Mouse (Mus musculus) gastrocnemius, adult 18-20 months (tissue): ENCODE measurements around the gene Birc2. TPM values are rescaled to one million over a fixed set of nuclear protein-coding genes. Genes with fewer than 3 reads are reported as not detected.
A peak's percentile ranks its signal among the peaks of the same experiment; 100 is the strongest.

Experiments used
- DNase-seq: peaks from one replicate; pipeline ENCODE4 v3.0.0; 2021; ENCODE audit warnings: low spot score
- total RNA-seq, 2 experiments: library from RNA; stranded (reverse); gene quantifications; 2 replicates each; pipeline ENCODE4 v1.2.3; 2021

The Birc2 gene
- total RNA-seq, 2 experiments from 2014 or later, result 17.5 to 21.1 TPM

DNA sequence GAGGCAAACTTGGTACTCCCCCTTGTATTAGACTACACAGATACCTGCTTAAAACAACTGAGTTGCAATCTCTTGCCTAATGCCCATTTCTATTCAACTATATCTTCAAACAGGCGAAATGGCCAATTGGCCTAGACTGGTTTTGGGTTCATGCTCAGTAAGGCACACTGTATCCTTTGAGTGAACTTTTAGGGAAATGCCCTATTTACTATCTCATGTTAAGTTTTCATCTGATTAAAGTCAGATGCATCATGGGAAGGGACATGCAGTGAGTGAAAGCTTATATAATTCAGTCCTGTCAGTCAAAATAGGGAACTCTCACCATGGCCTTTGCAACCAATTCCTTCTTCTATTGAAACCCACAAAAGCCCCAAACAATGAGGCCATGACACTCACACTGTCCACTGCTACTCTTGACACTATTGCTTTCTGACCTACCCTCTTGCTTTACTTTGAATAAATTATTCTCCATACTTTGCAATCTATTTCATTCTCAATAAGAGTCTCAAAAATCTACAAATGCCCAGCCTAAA, 9.9 kb upstream of the Birc2 start:
- DNase-seq, result no peak

DNA sequence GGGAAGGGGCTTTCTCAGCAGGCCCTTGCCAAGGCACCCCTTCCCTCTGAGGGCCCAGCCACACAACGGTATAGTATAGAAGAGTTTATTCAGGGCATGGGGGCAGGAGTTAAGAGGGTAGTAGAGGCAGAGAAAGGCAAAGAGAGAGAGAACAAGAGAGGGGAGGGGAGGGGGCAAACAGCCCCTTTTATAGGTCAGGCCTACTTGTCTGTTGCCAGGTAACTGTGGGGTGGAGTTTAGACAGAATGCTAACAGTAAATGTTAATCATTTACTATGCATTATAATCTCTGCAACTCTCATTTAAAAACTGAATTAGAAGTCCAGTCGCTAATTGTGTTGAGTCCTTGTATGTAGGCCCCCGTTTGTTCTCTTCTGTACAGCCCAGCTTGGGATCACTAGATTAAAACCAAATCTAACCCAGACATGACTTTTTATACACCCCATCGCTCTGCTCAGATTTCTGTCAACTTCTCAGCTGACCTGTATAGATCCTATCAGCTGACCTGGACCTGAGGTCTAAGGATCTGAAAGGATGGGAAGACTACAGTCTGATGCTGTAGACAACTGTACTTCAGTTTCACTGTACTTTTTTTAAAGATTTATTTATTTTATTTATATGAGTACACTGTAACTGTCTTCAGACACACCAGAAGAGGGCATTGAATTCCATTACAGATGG, 8.5 kb upstream of the Birc2 start:
- no peak for DNase-seq

DNA sequence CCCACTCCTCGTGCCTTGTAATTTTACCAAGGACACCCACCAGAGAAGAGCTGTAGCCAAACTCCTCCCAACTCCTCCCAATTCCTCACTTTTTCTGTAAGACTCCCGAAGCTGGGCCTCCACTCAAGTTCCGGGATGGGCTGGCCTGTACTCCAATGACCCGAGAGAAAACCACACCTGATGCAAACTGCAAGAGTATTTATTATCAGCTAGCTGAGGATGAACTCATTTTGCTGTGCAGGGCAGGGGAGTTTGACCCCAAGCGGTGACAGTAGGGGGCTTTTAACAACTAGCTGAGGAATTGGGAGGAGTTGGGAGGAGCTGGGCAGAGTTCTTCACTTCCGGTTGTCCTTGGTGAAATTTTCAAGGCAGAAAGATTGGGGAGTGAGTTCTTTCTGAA, 4.4 kb upstream of the Birc2 start:
- no peak for DNase-seq

DNA sequence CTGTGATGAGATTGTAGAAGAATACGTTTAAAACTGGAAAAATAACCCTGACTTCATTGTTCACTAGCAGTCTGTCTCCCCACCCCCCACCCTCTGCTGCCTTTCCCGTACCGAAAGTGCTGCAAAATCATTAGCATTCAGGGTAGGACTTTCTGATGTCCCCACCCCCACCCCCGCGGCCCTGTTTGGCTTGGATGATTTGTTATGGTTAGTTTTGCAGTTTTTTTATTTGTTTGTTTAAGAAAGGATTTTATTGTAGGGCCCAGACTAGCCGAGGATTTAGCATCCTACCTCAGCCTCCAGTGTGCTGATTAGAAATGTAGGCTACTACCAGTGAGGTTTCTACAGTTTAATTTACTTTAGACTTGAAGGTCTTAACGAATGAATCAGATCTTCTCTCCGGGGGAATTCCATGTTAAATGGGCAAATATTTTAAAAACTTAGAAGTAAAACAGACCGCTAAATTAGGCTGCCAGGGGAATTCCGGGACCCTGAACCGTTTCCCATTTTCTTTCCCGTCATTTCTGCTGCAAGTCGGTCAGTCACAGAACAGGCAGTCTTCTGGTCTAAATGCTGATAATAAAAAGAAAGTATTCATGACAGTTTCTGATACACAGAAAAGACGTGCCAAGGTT, 1.1 kb upstream of the Birc2 start:
- DNase-seq, result no peak

DNA sequence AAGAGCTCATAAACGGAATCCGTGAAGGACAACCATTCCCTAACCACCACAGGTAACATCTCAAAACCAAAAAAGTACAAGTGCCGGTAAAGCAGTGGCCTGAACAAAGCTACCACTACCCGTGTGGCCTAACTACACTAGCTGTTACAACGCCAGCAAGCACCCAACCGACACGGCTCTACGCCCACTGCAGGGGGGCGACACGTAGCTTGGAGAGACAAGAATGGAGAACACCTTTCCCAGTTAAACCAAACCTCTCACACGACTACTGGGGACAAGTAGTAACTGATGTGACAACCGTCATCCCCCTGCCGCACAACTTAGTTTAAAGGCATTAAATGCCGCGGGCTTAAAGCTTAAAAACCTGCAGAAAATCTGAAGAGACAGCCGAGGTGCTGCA, 533 bp downstream of the Birc2 start:
- DNase-seq, result peak; percentile 24

DNA sequence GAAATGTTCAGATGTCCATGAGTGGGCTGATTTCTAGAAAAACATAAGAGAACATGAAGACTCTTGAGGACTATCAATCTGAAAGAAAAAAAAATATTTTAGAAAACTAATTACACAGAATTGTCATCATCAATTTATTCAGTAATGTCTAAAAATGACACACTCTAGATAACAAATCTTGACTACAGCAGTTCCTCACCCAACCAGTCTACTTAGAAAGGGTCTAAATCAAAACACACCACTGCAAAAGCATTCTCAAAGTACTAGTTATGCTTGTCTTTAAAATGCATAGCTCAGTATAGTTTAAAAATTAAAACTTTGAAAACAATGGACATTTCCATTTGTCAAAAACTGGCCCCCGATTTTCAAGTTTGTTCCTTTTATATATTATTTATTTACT, 1.6 kb downstream of the Birc2 start:
- DNase-seq, result no peak

DNA sequence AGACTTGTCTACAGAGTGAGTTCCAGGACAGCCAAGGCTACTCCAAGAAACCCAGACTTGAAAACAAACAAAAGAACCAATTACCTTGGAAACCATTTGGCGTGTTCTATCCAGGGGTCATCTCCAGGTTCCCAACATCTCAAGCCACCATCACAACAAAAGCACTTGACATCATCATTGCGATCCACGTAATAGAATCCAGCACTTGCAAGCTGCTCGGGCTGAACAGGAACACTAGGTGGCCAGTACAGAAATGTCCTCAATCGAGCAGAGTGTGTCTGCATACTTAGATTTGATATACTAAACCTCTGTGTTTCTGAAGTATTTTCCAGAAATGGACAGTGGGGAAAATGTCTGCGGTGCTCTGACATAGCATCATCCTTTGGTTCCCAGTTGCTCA, 3.4 kb downstream of the Birc2 start:
- no peak for DNase-seq

DNA sequence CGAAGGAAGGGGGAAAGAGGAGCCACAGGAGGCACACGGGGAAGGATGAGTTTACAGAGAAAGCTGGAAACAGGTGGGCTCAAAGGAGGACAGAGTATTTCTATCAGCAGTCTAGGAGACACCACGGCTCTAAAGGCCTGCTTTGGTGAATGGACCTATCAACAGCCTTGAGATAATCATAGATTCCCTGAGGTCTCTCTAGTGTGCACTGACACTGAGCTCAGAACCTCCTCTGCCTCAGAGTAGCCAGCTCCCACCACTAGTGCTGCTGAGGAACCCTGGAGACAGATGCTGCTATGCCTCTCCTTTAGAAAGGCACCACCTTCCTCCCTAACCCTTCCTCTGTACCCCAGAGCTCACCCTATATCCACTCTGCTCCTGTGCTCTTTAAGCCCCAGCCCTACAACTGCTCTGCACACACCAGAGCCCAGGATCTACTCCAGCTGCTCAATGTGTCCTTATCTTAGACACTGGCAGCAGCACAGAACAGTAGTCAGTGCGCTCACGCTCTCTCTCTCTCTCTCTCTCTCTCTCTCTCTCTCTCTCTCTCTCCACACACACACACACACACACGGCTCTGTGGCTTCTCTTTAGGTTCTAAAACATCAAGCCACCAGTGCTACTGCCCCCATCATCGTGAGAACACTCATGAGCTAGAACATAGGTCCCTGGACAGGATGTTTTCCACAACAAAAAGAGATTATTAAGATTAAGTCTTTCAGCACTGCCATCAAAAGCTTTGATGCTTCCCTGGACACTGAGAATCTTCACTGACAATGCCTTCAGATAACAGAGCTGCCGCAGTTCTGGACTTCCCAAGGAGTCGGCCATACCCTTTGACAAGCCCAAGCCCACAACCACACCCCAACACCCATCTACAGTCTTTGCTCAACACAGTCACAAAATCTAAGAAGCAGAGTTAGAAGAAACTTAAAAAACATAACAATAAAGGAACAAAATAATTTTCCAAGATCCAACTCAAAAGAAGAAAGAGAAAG, 7.0 kb downstream of the Birc2 start:
- DNase-seq, result no peak

DNA sequence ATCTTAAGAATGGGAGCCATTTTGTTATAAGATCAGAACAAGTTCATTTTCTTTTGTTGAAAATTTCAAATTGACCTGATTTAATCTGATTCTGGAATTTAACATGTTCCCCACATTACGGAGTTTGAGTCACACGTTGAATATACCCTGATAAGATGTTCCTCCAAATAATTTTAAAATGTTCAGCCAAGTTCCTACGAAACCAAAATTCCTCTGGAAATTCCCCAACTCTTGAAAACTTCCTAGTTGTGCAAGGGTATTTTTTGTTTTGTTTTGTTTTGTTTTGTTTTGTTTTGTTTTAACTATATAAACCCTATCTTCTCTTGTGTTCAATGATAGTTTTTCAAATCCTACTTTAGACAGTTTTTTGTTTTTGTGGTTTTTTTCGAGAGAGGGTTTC, 8.2 kb downstream of the Birc2 start:
- peak; percentile 35 for DNase-seq

DNA sequence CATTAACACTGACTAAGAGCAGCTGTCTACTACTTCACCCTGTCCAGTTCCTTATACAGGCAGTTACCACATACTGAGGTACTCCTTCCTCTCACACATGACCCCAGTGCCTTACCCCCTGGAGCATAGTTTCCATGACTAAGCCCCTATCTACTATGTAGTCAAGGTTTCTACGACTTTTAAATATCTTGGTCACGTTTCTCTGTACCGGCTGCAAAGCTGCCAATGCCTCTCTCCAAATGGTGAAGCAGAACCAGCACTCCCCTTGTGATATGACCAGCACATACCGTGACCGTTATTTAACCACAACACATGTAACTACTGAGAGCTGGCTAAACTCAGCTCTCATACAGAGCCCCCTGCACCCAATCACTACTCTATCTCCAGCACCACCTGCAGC, 11.9 kb downstream of the Birc2 start:
- no peak for DNase-seq

DNA sequence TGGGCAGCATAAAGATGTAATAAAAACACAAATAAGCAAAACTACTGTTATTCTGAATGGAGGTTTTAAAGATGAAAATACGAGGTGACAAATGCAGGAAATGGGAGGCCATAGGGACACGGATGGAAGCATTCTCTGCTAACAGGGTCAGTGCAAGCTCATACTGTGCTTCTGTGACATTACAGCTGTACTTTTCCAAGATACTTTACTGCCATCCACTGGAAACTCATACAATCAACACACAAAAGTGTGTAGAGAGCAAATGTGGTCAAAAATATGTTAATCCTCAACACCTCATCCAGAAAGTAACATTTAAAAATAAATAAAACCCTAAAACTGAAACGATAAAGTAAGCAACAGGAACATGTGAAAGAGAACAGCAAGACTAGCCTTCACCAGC, 14.1 kb downstream of the Birc2 start:
- no peak for DNase-seq

DNA sequence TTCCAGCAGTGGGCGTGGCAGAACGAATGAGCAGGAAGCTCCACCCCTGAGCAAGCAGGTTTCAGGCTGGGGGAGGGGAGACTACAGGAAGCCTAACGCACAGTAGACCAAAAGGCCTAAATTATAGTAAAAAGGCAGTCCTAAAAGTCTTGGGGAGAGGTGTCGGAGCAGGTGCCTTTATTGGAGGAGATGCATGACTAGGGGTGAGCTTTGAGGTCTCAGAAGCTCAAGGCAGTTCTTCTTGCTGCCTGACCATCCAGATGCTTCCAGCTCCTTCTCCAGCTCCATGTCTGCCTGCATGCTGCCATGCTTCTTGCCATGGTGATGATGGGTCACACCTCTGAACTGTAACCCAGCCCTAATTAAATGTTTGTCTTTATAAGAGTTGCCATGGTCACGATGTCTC, 31.8 kb downstream of the Birc2 start:
- no peak for DNase-seq

DNA sequence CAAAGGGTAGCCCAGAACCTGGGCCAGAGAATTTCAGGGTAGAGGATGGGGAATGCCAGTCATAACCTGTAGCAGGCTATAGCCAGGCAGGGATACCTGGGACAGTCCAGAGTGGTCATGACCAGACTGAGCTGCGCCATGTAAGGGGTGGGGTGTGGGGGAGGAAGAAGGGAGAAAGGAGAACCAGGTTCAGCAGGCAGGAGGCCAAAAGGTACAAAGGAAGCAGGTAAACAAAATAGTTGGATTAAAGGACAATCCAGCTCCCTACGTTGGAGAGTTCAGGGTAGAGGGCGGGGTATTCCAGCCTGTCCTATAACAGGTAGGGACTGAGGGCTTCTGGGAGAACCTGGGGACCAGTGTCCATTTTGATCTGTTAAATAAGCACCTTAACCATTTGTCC, 38.3 kb downstream of the Birc2 start:
- no peak for DNase-seq

DNA sequence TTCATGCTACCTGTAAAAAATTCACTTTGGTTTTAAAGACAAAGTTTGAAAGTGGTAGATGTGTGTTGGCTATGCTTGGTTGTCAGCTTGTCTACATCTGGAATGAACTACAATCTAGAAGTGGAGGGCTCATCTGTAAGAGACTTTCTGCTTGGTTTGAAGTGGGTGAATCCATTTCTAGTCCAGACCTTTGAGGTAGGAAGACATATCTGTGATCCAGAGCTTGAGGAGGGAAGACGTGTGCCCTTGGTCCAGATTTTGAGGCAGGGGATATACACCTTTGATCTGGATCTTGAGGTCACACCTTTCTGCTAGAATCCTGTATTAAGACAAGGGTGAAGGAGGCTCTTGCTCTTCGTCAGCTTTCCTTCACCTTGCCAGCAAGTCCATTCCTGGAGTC, 39.3 kb downstream of the Birc2 start:
- DNase-seq, result no peak

DNA sequence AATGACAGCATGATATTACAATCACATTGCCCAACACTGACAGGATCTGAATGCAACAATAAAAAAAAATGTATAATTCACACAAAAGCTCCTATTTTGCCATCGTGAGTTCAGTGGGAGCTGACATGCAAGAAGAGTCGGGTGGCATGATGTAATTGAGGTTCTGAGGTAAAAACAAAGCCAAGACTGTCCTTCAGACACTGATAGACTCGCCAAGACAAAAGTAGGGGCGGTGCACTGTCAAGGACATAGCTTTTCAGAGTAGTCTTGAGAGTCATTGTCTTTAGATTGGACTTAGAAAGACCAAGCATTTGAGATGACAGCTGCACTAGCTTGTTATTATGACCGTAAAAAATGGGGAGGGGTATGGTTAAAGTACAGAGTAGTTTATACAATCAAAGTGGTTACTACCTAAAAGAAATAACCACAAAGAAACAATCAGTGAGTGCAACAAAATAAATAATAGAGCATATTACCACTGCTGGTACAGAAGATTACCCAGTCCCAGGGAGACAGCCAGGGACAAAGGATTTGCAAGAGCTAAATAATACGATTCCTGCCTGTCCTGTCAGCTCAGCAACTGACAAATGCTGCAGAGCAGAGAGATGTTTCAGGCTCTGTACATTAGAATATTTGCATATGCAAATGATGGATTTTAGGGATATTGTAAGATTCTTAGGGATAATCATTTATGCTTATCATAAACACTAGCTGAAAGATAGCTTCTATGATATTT, 40.6 kb downstream of the Birc2 start:
- no peak for DNase-seq

DNA sequence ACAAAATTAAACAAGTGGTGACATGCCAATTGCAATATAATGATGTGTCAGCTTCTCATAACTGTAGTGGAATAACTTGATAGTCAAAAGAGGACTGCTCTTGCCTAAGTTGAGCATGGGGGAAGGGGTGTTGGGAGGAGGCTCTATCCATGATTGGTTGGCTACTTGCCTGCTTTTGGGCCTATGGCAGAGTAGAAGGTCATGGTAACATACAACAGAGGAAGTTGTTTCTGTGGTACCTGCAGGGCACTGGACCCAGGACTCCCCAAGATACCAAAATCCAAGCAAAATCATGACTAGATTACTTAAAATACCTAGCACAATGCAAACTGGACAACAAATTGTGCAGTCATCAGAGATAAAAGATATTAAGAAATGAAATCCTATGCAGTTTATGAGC, 41.3 kb downstream of the Birc2 start:
- DNase-seq, result no peak

DNA sequence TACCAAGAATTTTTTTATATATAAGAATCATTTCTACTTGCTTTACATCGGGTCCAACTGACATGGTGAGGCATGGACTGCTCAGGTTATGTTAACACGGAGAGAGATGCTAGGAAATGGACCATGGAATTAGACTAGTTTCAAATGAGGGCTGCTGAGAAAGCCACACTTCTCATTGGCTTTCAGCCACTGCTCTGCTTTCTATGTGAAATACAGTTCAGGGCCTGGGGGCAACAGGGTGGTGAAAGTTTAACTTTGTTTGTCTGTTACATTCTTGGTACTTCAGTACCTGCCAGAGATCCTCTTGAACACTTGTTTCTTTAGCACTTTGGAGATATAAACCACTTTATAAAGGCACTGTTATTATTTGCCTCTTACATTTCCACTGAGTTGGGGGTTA, 43.3 kb downstream of the Birc2 start:
- DNase-seq, result no peak

DNA sequence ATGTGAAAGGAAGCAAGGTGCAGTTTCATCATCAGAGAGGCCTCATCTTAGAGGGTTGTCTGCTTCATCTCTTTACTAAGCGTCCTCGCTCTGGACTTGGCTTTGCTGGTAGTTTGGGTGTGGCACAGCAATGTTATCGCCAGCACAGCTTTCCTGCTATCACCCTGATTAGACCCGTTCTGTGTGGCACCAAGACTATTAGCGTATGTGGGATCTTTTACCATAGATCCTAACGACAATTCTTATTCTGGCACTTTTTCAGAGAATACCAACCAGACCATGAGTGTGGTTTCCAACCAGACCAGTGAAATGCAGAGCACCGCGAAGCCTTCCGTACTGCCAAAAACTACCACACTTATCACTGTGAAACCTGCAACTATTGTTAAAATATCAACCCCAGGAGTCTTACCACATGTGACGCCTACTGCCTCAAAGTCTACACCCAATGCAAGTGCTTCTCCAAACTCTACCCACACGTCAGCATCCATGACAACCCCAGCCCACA, 46.2 kb downstream of the Birc2 start:
- no peak for DNase-seq

DNA sequence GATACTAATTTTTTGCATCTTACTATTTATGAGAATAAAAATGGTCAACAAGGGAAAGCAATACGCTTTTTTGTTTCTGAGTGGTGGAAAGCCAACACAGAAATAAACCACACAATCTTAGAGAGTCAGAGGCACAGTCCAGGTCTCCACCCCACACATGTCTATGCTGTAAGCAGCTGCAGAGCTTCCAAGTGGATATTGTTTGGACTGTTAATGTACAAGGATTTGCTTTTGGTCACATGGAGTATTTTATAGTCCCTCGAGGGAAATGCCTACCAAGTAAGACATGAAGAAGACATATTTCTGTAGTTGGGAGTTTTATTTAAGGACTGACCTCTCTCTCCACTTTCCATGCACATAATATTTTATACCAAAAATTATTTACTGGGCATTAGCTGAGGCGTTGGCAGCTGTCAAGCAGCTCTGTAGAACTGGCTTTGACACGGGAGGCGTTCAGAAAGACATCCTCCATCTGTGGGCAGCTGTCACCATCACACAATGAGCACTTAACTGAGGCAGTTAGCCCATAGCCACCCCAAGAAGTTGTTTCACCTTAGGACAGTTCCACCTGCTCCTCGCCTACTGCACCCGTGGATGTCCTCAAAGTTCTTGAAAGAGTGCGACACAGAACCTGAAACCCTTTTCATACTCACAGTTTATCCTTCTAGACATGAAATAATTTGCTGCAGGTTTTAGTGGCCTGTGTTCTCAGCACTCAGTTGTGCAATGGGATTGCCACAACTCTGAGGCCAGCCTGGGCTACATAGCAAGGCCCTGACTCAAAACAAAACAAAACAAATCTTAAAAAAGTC, 46.9 kb downstream of the Birc2 start:
- DNase-seq, result no peak

DNA sequence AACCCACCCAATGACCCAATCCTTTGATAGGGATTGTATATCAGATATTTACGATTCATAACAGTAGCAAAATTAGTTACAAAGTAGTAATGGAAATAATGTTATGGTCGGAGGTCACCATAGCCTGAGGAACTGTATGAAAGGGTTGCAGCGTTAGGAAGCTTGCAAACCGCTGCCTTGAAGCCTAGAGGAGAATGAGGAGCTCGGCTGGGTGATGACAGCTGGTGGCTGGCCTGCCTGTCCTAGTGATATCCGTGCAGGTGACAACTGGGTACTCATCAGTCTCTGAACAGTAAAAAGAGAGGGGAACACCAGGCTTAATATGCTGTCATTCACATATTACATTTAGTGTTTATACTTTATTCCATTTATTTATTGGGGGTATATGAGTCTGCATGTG, 48.5 kb downstream of the Birc2 start:
- no peak for DNase-seq
